Mouse (Mus musculus) T-cell, adult 2 months (primary cell): ENCODE measurements around the gene Zfp276.
A peak's percentile ranks its signal among the peaks of the same experiment; 100 is the strongest.

Experiments
- DNase-seq: peaks from one replicate; pipeline ENCODE4 v3.0.0; 2022; ENCODE audit warnings: low spot score

Zfp276 gene

GRCm38 (mm10) chr8:123291716-123292115 lies 37.7 kb downstream of the Zfp276 start:
- DNase-seq: no peak

- DNase-seq: no peak
These were observed 38.3 kb downstream of the Zfp276 start for GRCm38 (mm10) chr8:123292281-123292680.

- no peak for DNase-seq
These were observed 38.8 kb downstream of the Zfp276 start for GRCm38 (mm10) chr8:123292785-123293184.

- no peak for DNase-seq
These were observed 44.3 kb downstream of the Zfp276 start for GRCm38 (mm10) chr8:123298301-123298700.

- DNase-seq: no peak
These were observed 54.7 kb downstream of the Zfp276 start for GRCm38 (mm10) chr8:123308738-123309137.

GRCm38 (mm10) chr8:123317781-123318466 lies 63.9 kb downstream of the Zfp276 start:
- DNase-seq: no peak

GRCm38 (mm10) chr8:123318467-123318911 lies 64.5 kb downstream of the Zfp276 start, which contains the start of gene Fanca:
Gene Fanca (minus strand): TSS chr8:123318576.
- peak; percentile 93 for DNase-seq
